Mouse (Mus musculus) liver, postnatal 0 days (tissue): ENCODE measurements around the gene Tal1. TPM values are rescaled to one million over a fixed set of nuclear protein-coding genes. Genes with fewer than 3 reads are reported as not detected.

Experiments
- ATAC-seq: fragments of 200-750 bp; cut with Nextera tagmentation; 2 replicates; pipeline ENCODE4 v1.8.0; 2017; ENCODE audit warnings: mild to moderate bottlenecking, moderate library complexity
- DNase-seq: peaks from one replicate; pipeline ENCODE4 v3.0.0-alpha.2; 2016
- H3K27ac ChIP-seq: fragments of 300-500 bp; sonication (generic); 2 replicates; pipeline ENCODE4 v1.5.1; 2014; ENCODE audit warnings: antibody characterized with exemption, moderate library complexity, mild to moderate bottlenecking, low read depth
- H3K27me3 ChIP-seq: fragments of 300-500 bp; sonication (generic); 2 replicates; pipeline ENCODE4 v1.6.1; 2014; ENCODE audit warnings: low read length, control low read depth, mixed read lengths; ENCODE audit not compliant: insufficient read depth
- H3K36me3 ChIP-seq: fragments of 300-500 bp; sonication (generic); replicated peaks from 2 replicates; pipeline ENCODE4 v1.6.1; 2014; ENCODE audit warnings: mild to moderate bottlenecking, control low read depth, low read length, moderate library complexity, mixed read lengths; ENCODE audit not compliant: insufficient read depth
- H3K4me1 ChIP-seq: fragments of 300-500 bp; sonication (generic); 2 replicates; pipeline ENCODE4 v1.6.1; 2014; ENCODE audit warnings: antibody characterized with exemption, mild to moderate bottlenecking, control low read depth; ENCODE audit not compliant: insufficient read depth
- H3K4me2 ChIP-seq: fragments of 300-500 bp; sonication (generic); 2 replicates; pipeline ENCODE4 v1.6.1; 2014; ENCODE audit warnings: low read depth, mild to moderate bottlenecking, low read length, moderate library complexity, mixed read lengths
- H3K4me3 ChIP-seq: fragments of 300-500 bp; sonication (generic); 2 replicates; pipeline ENCODE4 v1.5.1; 2014; ENCODE audit warnings: low read depth, low read length
- H3K9ac ChIP-seq: fragments of 300-500 bp; sonication (generic); replicated peaks from 2 replicates; pipeline ENCODE4 v1.6.1; 2014; ENCODE audit warnings: mild to moderate bottlenecking, moderate library complexity
- H3K9me3 ChIP-seq: fragments of 300-500 bp; sonication (generic); 2 replicates; pipeline ENCODE4 v1.6.1; 2016; ENCODE audit warnings: mild to moderate bottlenecking, control low read depth, low read length, mixed read lengths
- CTCF ChIP-seq: sonication (generic); IDR thresholded peaks from 2 replicates; pipeline ENCODE4 v1.5.1; 2016; ENCODE audit warnings: antibody characterized with exemption, low read depth
- EP300 ChIP-seq: IDR thresholded peaks from 2 replicates; pipeline ENCODE4 v1.6.1; 2016; ENCODE audit warnings: antibody characterized with exemption, low read depth, mild to moderate bottlenecking
- WGBS: fragments of 180-500 bp; shearing (Covaris S2); extraction: QIAGEN DNeasy Blood & Tissue Kit; methylation state at CpG from one replicate; pipeline ENCODE4 v1.1.7; 2014; ENCODE audit not compliant: insufficient replicate concordance; 5-methylcytosine and 5-hydroxymethylcytosine counted together
- polyA plus RNA-seq: library from polyadenylated mRNA; unstranded; fragments of >200 nt; fragmentation: Nextera tagmentation; extraction: Ambion mirVana; gene quantifications from 2 replicates; pipeline ENCODE4 v1.2.1, GENCODE M21; 2015

Tal1 gene
- polyA plus RNA-seq, 1 experiment from 2014 or later = 8.9 TPM

- Histone ChIP-seq H3K27me3 (no peaks in the 10 kb centered on the region), H3K9me3 (no peaks in the 10 kb centered on the region), H3K27ac (peak overlapping the region; percentile 83), H3K4me2 (peak overlapping the region; percentile 91), H3K4me3 (peak overlapping the region; percentile 53), H3K9ac (peak overlapping the region; percentile 63), H3K36me3 (no peaks in the 10 kb centered on the region), H3K4me1 (peaks cover 38% of the 10 kb centered on the region)
- ATAC-seq = peak; percentile 15
- WGBS = 7% methylated on average over 11 of the region's 11 CpGs
- no peak for DNase-seq
- TF ChIP-seq CTCF (no peak), EP300 (no peak)
Measured at GRCm38 (mm10) chr4:115096435-115097145, 40.4 kb downstream of the Tal1 start.

GRCm38 (mm10) chr4:115097146-115097496 lies 40.9 kb downstream of the Tal1 start:
- no peak for ATAC-seq
- Histone ChIP-seq H3K36me3 (no peaks in the 10 kb centered on the region), H3K9ac (peak overlapping the region; percentile 3)

GRCm38 (mm10) chr4:115101682-115102081 lies 45.5 kb downstream of the Tal1 start:
- WGBS = 47% methylated on average over 6 of the region's 6 CpGs
- Histone ChIP-seq H3K4me3 (no peak overlapping the region), H3K9me3 (no peaks in the 10 kb centered on the region), H3K4me1 (peaks cover 4% of the 10 kb centered on the region; the same call in 1 of the 2 replicates), H3K4me2 (no peak overlapping the region), H3K9ac (no peak overlapping the region), H3K27me3 (no peaks in the 10 kb centered on the region), H3K36me3 (no peaks in the 10 kb centered on the region), H3K27ac (no peak overlapping the region)
- ATAC-seq (peak; percentile 29; the same call in 1 of the 2 replicates), DNase-seq (peak; percentile 79)
- TF ChIP-seq CTCF (peak; percentile 97), EP300 (no peak)

More at GRCm38 (mm10) chr4:115097146-115097496, 40.9 kb downstream of the Tal1 start:
- Histone ChIP-seq H3K4me1 (peaks cover 38% of the 10 kb centered on the region), H3K9me3 (no peaks in the 10 kb centered on the region), H3K27ac (peak overlapping the region; percentile 83), H3K4me2 (peak overlapping the region; percentile 91), H3K27me3 (no peaks in the 10 kb centered on the region), H3K4me3 (peak overlapping the region; percentile 53)
- no peak for TF ChIP-seq EP300
- peak; percentile 76 for TF ChIP-seq CTCF
- WGBS = under 1% methylated on average over 6 of the region's 6 CpGs
- peak; percentile 56 for DNase-seq

GRCm38 (mm10) chr4:115103510-115103909 lies 47.3 kb downstream of the Tal1 start:
- Histone ChIP-seq H3K27me3 (no peaks in the 10 kb centered on the region), H3K36me3 (no peaks in the 10 kb centered on the region), H3K27ac (no peak overlapping the region), H3K4me3 (no peak overlapping the region), H3K4me2 (no peak overlapping the region), H3K9ac (no peak overlapping the region), H3K4me1 (no peaks in the 10 kb centered on the region), H3K9me3 (no peaks in the 10 kb centered on the region)
- 34% methylated on average over 4 of the region's 4 CpGs for WGBS
- TF ChIP-seq EP300 (0 out of 2 replicates have a peak, but pooled peaks have one; percentile 32), CTCF (no peak)
- DNase-seq (no peak), ATAC-seq (peak; percentile 55; the same call in 1 of the 2 replicates)

- H3K9ac ChIP-seq = no peak overlapping the region
- H3K4me1 ChIP-seq = no peaks in the 10 kb centered on the region
- no peak overlapping the region for H3K4me3 ChIP-seq
- H3K4me2 ChIP-seq = no peak overlapping the region
- no peak for DNase-seq
- no peaks in the 10 kb centered on the region for H3K36me3 ChIP-seq
- no peaks in the 10 kb centered on the region for H3K9me3 ChIP-seq
- TF ChIP-seq EP300 (no peak), CTCF (no peak)
- ATAC-seq = no peak
- 60% methylated on average over 2 of the region's 2 CpGs for whole genome bisulfite sequencing
- H3K27me3 ChIP-seq = 0 out of 2 replicates have a peak, but pooled peaks cover 4% of the 10 kb centered on the region
- no peak overlapping the region for H3K27ac ChIP-seq
Measured at GRCm38 (mm10) chr4:115111167-115111566, 54.9 kb downstream of the Tal1 start.

GRCm38 (mm10) chr4:115113266-115113665 lies 57.0 kb downstream of the Tal1 start:
- WGBS = 20% methylated on average over 5 of the region's 5 CpGs
- Histone ChIP-seq H3K4me3 (no peak overlapping the region), H3K4me2 (no peak overlapping the region), H3K27me3 (0 out of 2 replicates have a peak, but pooled peaks cover 4% of the 10 kb centered on the region), H3K27ac (no peak overlapping the region), H3K9me3 (no peaks in the 10 kb centered on the region), H3K36me3 (no peaks in the 10 kb centered on the region), H3K9ac (no peak overlapping the region), H3K4me1 (no peaks in the 10 kb centered on the region)
- peak; percentile 34 for TF ChIP-seq CTCF
- no peak for TF ChIP-seq EP300
- ATAC-seq (no peak), DNase-seq (no peak)
